Mouse (Mus musculus): ENCODE data around the gene Rab31.
A peak's percentile ranks its signal among the peaks of the same experiment; 100 is the strongest.

The Rab31 gene

DNA sequence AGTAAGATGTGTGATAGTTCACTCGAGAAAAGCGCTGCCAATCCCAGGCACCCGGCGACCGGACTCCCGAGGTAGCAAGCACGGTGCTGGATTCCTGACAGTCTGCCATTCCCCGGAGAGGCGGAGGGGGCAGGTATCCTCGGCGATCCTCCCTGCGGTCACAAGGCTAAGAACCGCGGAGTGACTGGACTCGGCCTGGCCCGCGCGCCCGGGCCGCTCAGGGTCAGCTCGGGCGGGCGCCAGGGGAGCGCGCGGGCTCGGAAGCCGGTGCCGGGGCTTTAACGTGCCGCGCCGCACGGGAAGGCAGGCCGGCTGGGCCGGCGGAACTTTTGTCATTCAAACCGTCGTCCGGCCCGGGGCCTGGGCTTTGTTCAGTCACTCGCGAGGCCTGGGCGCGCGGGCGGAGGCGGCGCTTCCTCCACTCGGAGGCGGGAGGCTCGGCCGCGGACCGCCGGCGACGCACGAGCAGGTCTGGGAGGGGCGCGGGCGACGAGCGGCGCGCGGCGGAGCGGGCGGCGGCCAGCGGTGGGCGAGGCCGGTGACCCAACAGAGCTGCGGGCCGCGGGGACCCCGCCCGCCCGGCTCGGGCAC, 10.1 kb upstream of the Rab31 start, which contains the start of gene Ppp4r1:
Ppp4r1 (plus strand) TSS at position 23 of the 591 bp plus-strand sequence.
- peak; percentile 77 for DNase-seq

DNA sequence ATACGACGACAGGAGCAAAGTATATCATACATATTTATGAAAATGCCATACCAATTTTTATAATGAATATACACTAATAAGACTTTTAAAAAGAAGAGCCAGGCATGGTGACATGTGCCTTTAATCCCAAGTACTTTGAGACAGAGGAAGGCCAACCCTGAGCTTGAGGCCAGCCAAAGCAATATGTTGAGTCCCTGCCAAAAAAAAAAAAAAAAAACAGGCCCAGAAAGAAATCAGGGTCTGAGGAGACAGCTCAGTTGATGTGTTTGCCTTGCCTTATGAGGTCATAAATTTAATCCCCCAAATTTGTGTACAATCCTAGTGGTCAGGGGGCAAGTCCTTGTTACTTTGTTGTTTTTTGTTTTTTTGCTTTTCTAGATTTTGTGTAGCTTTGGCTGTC, 8.4 kb upstream of the Rab31 start:
- DNase-seq = no peak

DNA sequence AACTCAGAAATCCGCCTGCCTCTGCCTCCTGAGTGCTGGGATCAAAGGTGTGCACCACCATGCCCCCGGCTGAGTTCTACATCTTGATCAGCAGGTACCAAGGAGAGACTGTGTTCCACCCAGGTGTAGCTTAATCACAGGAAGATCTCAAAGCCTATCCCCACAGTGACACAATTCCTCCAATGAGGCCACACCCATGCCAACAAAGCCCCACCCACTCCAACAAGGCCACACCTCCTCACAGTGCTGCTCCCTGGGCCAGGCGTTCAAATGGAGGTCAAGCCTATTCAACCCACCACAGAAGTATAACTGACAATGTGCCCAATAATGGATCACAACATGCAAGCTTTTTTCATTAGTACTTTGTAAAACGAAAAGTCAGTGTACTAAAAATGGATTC, 4.9 kb upstream of the Rab31 start:
- DNase-seq = no peak

DNA sequence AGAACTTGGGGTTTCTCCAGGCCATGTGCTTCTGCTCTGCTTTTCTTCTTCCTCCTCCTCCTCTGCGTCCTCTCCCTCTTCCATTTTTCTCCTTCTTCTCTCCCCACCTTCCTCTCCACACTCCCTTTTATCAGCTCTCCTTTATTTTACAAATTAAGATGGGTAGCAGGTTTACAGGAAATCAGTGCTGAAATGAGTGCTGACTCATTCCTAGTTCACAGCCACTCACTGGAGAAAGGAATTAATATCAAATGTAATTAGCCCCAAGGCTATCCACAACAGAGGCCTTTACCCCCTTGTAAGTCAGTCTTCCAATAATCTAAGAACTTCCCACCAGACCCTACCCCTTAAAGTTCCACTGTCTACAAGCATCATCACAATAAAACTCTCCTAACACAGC, 3.7 kb upstream of the Rab31 start:
- no peak for DNase-seq

DNA sequence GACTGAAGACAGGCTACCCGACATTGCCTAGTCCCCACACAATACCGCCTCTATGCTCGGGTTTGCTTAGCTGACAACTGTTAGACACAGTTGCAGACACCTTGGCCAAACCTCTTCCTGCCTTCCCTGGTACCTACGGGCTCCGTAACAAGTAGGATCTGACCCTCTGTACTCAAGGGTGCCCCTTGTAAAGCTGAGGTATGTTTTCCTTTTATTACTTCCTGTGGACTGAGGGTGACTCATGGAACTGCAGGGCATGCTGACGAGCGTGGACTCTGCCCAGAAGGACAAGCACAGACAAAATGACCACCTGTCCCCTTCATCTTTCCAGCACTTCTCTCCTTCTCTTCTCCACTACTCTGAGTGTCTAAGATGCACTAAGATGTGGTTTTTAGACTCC, 1.9 kb upstream of the Rab31 start:
- DNase-seq = no peak

DNA sequence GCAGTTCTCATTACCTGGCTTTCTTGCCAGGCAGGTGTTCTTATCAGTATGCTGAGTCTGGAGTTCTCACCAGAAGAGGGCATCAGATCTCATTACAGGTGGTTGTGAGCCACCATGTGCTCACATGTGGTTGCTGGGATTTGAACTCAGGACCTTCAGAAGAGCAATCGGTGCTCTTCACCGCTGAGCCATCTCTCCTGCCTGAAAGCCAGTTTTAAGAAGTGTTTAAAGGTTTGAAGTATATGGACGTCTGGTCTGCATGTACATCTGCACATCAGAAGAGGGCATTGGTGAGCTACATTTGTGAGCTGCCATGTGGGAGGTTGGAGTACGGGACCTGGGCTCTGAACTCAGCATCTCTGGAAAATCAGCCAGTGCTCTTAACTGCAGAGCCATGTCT, 1.1 kb upstream of the Rab31 start:
- DNase-seq = no peak

DNA sequence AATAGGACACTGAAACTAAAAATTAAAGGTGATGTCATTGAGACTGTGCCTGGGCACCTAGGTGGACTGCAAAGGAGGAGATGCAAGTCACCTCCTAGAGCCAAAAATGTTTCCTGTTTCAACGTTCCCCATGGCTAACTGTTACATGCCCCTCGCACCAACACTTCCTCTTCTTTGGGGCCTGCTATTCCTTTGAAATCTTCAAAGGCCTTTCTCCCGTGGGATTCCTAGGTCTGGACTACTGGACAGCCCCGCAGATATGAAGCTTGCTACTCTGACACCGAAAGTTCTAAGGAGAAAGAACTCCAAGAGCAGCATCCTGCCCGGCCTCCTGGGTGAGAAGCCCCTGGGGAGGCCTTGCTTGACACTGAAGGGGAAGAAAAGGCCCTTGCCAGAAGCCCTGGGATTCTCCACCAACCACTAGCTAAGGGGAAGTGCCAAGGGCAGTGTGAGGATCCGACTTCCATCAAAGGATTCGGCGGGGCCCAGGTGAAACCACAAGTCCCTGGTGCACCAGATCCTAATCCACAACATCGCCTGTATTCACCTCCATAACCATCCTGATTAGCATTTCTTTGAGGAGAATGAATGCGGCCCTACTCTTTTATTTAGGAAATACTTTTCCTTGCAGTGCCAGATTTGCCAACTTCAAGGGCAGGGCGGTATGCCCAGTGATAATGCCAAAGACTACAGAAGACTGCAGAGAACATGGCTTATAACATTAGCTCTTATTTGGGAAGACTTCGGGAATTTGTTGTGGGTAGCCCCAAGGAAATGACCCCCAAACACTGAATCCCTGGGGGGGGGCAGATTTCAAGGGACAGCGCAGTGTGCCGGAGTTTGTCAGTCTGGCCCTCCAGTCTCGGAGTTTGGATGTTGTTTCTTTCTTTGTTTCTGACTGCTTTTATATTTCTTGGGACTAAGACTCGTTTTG, 1.3 kb downstream of the Rab31 start:
- DNase-seq = no peak

DNA sequence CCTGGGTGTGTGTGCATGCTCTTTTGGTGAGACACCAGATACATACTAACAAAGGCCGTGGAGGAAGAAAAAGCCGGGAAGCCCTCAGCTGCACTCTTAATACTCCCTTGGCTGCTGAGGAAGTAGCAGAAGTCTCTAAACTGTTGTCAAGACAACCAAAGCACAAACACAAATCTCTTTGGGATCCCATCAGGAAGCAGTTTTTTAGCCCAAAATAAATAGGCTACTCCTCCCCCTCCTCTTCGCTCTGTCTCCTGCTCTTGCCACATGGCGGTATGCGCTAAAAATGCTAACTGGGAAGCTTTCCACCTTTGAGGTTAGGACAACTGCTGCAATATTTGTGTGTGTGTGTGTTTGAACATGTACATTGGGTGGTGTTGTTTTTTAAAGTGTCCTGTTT, 4.1 kb downstream of the Rab31 start:
- no peak for DNase-seq

DNA sequence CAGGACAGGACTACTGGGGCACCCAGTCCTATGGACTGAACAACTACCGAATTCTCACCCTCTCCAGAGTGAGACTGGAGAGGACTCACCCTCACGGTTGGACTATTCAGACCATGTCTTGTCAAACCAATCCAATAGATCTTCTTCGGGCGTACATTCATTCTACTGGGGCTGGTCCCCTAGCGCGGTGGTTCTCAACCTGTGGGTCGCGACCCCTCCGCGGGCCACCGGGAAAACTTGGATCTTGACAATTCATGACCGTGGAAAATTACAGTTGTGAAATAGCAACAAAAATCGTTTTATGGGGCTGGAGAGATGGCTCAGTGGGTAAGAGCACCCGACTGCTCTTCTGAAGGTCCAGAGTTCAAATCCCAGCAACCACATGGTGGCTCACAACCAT, 9.3 kb downstream of the Rab31 start:
- no peak for DNase-seq

DNA sequence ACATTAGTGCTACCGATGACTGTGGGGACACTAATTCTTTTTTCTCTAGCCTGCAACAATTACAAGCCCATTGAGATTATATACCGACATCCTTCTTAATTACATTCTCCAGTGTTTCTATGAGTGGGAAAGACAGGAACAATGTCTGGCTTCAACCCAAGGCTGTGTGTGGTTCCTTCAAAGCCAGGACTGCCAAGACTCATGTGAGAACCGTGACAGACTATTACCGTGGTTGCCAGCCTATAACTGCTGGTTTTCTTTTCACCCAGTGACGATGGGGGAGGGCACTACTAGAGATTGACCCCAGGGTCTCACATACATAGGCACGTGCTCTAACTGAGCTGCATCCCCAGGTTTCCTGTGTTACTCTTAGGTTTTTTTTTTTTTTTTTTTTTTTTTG, 15.4 kb downstream of the Rab31 start:
- no peak for DNase-seq

DNA sequence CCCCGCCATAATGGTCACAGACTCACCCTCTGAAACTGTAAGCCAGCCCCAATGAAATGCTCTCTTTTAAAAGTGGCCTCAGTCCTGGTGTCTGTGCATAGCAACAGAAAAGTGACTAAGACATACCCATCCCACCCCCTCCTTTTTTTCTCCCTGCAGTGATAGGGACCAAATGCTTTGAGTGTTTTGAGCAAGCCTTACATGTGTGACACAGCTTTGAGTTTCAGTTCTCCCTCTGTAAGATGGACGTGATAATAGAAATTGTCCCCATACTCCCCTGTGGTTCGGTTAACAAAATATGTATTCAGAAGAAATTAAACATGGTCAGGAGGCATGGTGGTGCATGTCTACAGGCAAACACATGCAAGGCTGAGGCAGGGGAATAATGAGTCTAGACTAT, 16.7 kb downstream of the Rab31 start:
- no peak for DNase-seq

DNA sequence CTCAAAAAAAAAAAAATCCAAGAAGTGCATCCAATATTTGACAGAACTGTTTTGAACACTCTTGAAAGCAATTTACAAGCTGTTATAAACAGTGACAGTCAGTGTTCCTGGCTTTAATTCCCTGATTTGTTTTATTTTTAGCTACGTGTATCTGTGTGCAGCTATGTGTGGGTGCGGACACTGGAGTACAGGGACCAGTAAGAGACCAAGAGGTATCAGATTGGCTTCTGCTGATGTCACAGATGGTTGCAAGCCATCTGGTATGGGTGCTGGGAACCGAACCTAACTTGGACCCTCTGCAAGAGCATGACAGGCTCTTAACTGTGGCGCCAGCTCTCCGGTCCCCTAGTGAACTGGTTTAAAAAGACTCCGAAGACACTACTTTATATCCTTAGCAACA, 19.4 kb downstream of the Rab31 start:
- no peak for DNase-seq

DNA sequence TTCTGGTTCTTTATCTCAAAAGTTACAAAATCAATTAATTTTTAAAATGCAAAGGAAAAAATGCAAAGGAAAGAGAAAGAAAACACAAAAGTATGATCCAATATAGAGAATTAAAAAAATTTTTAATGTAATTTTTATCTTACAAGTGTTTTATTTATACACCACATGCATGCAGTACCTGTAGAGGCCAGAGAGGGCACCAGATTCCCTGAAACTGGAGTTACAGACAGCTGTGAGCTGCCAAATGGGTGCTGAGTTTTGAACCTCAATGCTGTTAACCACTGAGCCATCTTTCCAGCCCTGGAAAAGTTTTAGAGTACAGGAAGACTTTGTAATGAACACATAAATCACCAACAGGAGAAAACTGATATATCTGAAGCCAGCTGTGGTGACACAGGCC, 22.3 kb downstream of the Rab31 start:
- DNase-seq = no peak

DNA sequence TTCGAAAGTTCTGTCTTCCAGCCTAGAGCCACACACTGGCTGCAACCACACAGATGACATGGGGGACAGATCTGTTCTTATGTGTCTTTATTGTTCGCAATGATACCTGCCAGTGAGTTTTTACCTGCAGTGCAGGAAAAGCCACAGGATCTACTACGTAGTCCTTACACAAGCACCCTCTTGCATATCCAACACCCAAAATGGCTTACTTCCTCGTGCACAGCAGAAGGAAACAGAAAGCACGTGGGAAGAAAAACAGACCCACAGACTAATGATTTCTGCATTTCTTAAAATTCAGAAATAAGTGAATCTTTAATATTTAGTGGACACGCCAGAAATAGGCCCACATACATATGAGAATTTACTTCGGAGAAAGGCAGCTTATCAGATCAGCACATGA, 22.7 kb downstream of the Rab31 start:
- DNase-seq = no peak

DNA sequence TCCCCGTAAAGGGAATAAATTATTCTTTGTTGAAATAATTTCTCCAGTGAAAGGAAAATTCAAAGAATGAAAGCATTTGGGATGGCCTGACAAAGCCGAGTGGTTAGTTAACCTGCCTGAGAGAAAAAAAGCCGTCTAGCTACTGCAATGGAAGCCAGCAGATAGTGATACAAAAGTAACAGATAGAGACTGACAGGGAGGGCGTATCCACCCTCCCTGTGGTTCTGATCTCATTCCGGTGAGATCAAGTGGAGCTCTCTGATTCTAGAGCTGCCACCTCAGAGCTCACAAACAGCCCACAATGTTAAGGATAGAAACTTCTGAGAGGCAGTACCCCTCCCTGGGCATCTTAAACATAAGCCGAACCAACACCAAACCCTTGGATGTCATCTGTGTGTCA, 23.6 kb downstream of the Rab31 start:
- DNase-seq = no peak

DNA sequence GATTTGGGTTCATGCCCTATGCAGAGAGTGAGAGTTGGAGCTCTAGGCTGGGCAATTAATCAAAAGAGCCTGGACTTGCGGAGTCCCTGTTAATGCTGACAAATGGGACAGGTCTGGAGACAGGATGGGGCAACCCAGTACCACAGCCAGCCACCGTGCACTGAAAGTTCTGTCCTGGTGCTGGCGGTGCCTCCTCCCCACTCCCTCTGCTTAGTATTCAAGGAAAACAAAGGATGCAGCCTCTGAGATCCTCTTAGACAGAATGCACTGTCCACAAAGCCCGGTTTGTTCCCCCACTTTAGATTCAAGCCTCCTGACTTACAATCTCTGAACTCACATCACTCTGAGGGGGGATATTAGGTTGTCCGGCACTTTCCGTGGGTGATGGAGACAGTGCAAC, 26.2 kb downstream of the Rab31 start:
- DNase-seq = no peak

DNA sequence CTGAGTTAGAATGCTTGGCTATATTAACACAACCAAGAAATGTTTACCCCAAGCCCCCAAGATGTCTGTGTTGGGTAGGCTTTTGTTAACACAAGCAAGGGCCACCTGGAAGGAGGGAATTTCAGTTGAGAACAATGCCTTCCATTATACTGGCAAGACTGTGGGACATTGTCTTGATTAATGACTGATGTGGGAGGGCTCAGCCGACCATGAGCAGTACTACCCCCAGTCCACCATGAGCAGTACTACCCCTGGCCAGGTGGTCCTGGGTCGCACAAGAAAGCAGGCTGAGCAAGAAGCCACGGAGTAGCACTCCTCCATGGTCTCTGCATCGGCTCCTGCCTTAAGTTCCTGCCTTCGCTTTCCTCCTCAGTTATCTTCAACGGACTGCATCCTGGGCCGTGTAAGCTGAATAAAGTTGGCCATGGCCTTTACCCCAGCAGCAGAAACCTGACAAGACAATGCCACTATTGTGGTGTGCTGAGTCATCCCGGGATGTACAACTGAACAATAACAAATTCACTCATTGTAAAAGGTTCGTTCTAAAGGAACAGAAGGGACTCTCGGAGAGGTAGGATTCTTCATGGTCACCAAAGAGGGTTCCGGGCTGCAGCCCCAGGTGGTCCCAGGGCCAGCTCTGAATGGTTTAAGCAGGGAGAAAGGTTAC, 28.8 kb downstream of the Rab31 start:
- no peak for DNase-seq

DNA sequence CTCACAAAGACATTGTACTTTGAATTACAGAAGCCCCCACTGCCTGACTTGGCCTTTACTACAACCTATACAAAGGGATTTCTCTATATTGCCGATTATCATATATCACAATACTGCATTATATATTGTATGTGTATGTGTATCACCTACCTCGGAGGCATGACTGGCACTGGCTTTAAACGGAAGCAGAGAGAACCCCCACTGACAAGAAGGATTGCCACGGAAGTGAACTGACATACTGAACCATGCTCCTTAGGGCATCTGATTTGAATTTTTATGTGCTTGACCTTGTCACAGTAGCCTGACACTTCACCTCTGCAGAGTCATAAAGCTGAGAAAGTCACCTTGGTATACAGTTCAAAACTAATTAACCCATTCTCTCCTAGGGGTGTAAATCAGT, 29.6 kb downstream of the Rab31 start:
- DNase-seq = no peak

DNA sequence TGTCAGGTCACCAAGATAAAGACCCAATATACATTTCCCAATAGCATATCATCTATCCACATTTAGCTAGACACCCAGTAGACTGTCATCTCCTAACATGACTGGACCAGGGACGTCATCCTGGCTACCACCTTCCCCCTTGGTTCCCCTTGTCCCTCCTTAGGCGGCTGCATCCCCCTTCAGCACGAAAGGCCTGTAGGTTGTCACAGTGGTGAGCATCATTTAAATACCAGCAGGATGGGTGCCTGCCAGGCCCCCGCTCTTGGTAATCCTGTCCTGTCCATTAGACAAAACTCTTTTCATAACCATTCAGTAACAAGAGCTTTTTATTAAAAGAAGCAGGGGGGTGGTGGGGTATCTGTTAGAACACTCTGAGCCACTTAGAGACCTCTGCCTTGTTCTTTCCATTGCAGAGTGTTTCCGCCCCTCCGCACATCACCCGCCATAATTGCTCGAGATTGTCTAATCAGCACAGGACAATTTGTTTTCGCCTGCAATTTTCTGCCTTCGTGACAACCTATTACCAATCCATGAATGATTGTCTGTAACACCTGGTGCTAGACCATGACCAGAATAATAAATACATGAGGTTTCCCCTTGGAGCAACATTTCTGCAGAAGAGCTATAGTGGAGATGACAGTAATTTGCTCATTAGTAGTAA, 30.2 kb downstream of the Rab31 start:
- DNase-seq = no peak

DNA sequence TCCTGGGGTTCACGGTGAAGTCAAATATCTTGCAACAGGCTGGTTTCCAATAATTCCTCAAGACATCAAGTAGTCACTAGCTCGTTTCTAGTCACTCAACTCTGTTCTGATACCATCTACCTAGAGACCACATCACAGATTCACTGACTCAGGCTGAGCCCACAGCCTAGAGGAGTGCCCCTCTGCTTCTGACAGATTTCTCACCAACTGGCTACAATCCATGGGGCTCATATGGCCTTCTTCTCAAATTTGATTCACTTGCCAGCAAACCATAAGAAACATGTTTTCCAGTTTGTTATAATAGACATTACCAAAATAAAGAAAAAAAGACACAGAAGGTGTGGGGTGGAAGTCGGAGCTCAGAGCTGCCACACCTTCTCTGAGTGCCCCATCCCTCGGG, 31.0 kb downstream of the Rab31 start:
- DNase-seq = no peak

DNA sequence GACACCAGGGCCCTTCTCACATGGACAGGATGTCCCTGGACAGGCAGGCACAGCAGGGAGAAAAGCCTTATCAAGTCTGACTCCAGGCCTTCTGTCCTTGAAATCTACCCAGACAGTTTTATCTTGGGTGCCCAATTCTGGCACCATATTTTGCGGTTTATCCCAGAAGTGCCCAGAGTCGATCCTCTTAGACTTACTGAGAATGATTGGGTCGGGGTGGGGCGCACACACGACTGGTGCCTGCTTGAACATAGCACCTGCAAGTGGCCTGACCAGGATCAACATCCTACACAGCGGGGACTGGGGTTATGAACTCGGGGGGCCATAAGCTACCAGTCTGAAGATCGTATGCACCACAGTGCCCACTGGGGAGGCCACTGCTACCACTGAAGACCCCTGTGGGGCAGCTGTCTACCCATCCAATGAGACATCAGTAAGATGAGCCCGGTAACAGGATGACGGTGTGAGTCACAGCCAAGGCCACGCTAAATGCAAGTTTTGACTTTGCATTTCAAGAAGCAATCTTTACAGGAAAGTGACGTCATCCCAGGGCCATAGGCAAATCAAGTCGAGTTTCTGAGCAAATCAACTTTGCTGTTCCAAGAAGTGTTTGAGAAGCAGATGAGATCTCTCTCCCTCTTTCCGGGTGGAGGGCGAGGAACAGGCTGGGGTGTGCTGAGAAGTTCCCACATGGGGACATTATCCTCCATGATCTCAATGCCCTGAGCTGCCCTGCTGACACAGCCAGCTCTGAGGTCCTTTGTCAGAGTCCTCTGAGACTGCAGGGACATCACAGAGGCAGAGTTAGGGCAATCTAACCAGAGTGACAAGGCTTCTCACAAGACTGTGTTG, 32.5 kb downstream of the Rab31 start:
- DNase-seq = no peak

DNA sequence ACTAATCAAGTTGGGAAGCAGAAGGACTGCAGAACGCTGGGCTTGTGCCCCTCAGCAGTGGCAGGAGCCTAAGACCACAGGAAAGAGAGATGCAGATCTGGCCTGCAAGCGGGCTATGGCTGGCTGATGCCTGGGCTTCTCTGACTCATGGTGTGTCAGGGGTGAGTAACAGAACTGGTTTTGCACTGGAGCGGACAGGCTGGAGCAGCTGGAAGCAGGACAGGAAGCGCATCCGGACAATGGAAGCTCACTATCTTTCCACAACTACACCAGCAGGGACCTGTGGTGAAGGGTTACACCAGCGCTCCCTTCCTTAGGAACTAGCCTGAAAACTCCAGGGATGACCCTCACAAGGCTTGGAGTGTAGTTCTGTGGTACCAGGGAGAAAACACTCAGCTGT, 34.9 kb downstream of the Rab31 start:
- DNase-seq = no peak

DNA sequence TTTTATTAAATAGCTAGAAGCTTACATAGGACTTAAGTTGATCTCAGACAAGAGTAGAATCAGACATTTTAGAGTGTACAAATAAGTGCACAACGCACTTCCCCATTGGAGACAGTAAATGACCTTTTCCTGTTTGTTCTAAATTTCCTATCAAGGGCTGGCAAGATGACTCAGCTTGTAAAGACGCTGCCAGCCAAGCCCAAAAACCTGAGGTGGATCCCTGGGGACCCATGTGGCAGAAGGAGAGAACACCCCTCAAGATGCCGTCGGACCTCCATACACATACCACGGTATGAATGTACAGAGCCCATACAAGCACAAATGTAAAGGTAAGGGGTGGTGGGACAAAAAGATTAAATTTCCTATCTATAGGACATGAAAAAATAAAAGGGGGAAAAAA, 35.4 kb downstream of the Rab31 start:
- no peak for DNase-seq

Measured in right cerebral cortex, postnatal 4 days (tissue).